Mouse (Mus musculus): Measurements from ENCODE around the gene Ankrd54. TPM values are rescaled to one million over a fixed set of nuclear protein-coding genes. Genes with fewer than 3 reads are reported as not detected.

The Ankrd54 gene
- total RNA-seq, 4 experiments from 2014 or later, result 17.3 to 23.9 (median 18.2) TPM

GRCm38 (mm10) chr15:79075658-79076365 is 13.1 kb upstream of the Ankrd54 start:
- DNase-seq (ENCODE audit: low spot score in 2 of 2), result no peak

GRCm38 (mm10) chr15:79074913-79075532 is 12.3 kb upstream of the Ankrd54 start, which contains the start of gene Eif3l:
Gene Eif3l (plus strand): TSS chr15:79075179.
- peak; percentile 81 to 82 for DNase-seq (ENCODE audit: low spot score in 2 of 2)

DNA sequence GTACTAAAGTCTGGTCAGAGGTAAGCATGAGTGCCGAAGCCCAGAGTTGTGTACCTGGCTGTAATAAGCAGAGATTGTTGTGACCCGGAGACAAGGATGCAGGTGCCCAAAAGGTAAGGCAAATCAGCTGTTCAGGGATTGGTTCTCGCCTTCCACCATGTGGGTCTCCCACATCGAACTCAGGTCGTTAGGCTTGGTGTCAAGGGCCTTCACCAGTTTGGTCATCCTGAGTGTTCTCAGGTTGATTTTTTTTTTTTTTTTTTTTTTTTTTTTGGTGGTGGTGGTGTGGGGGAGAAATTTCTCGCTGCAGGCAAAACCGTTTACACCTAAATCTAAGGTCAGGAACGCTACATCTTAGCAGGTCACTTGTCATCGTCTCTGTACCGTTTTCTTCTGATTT is 11.8 kb upstream of the Ankrd54 start:
- DNase-seq (ENCODE audit: low spot score in 2 of 2), result no peak

DNA sequence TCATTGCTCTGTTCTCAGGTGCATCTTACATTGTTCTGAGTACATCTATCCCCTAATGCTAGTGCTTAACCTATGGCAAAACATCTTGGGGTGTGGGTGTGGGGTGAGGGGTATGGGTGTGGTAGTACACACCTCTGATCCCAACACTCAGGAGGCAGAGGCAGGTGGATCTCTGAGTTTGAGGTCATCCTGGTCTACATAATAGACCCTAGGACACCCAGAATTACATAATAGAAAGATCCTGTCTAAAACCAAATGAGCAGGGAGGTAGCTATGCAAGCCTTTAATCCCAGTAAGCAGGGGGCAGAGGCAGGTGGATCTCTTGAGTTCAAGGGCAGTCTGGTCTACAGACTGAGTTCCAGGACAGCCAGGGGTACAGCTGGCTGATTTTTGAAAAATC is 11.1 kb upstream of the Ankrd54 start:
- no peak for DNase-seq (ENCODE audit: low spot score in 2 of 2)

- no peak for DNase-seq (ENCODE audit: low spot score in 2 of 2)
These were observed 8.7 kb upstream of the Ankrd54 start for GRCm38 (mm10) chr15:79071117-79072039.

GRCm38 (mm10) chr15:79068416-79068815 is 5.7 kb upstream of the Ankrd54 start:
- DNase-seq (ENCODE audit: low spot score in 2 of 2), result no peak

GRCm38 (mm10) chr15:79067631-79068030 is 4.9 kb upstream of the Ankrd54 start:
- no peak for DNase-seq (ENCODE audit: low spot score in 2 of 2)

- no peak for DNase-seq (ENCODE audit: low spot score in 2 of 2)
These were observed 3.6 kb upstream of the Ankrd54 start for GRCm38 (mm10) chr15:79066276-79066675.

GRCm38 (mm10) chr15:79065086-79065770 is 2.5 kb upstream of the Ankrd54 start:
- no peak for DNase-seq (ENCODE audit: low spot score in 2 of 2)

DNA sequence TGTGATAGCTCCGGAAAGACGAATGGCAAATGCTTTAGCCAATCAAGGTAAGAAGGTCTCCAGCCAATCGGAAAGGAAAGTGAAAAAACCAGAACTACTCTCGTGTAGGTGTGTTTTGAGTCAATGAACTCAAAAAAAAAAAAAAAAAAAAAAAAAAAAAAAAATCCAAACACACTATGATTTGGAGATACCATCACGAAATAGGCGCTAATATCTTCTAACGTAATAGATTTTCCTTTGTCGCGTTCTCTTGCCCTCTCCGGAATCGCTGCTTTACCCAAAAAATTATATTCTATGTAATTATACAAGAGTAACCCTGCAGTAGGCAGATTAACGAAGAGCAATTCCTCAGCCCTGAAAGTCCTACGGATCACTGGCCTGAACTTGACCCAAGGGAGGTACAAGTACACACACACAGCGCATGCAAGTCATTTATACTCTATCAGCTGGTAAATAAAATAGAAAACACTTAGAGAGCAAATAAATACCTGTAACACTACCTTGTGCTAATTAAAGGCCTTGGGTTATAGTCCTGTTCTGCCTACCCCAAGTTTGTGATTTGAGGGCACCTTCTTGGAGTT is 557 bp upstream of the Ankrd54 start:
- no peak for DNase-seq (ENCODE audit: low spot score in 2 of 2)

DNA sequence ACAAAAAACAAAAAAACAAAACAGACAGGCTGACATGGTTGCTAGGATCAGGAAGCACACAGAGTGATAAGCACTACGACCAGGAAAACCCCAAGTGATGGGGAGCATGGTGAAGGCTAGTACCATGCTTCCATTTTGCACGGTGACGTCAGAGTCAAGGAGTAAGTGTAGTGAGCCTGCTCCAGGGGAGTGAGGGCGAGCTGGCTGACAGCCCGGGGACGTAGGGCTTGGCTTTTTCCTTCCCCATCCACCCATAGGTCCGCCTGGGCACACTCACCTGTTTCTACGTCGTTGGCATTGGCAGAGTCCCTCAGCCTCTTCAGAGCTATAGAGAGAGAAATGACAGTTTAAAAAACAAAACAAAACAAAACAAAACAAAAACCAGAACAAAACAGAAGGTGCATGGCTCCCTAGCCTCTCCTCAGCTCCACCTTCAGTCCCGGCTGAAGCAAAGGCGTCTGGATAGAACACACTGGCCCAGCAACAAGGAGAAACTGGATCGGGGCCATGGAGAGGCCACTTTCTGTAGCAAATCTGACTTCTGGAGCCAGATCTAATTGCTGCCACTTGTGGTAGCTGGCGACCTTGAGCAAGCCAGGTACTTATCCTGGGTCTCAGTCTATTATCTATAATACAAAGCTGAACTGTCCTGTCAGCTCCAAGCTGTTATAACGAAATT is 1.7 kb downstream of the Ankrd54 start:
- DNase-seq (ENCODE audit: low spot score in 2 of 2), result no peak

GRCm38 (mm10) chr15:79057850-79058249 is 4.8 kb downstream of the Ankrd54 start:
- DNase-seq (ENCODE audit: low spot score in 2 of 2), result no peak

GRCm38 (mm10) chr15:79056601-79057000 is 6.1 kb downstream of the Ankrd54 start:
- no peak for DNase-seq (ENCODE audit: low spot score in 2 of 2)

- no peak for DNase-seq (ENCODE audit: low spot score in 2 of 2)
These were observed 10.3 kb downstream of the Ankrd54 start for GRCm38 (mm10) chr15:79052366-79052765.

DNA sequence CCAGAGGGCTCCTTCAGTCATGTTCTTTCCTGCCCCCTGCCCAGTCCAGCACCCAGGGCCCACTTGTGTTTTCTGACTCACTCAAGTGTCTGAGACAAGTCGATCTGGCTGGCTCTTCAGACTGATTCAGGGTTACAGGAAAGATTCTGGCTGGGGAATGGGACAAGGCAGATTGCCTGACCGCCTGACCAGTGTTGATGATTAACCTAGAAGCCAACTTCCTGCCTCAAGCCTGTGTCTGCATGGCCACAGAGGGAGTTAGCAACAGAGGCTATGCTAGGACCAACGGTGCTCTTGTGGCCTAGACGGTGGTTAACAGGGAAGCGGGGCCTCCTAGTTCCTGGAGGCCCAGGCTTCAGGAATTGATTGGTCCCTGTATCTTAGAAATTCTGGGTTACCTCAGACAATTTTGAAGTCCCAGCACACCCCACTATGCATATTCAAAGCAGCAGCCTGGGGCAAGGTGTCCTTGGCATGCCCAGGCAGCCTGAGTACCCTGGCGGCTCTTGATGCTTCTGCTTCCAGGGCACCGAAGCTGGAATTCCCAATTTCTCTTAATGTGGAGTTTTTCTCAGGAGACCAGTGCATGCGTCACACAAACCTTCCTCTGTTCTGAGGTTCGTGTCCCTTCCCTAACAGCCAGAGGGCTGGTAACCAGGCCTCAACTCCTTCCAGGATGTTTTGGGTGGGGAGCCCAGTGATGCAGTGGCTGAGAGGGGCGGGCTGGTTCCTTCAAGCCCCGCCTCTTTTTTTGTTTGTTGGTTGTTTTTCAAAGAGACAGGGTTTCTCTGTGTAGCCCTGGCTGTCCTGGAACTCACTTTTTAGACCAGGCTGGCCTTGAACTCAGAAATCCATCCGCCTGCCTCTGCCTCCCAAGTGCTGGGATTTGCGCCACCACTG is 11.0 kb downstream of the Ankrd54 start:
- DNase-seq (ENCODE audit: low spot score in 2 of 2), result no peak

DNA sequence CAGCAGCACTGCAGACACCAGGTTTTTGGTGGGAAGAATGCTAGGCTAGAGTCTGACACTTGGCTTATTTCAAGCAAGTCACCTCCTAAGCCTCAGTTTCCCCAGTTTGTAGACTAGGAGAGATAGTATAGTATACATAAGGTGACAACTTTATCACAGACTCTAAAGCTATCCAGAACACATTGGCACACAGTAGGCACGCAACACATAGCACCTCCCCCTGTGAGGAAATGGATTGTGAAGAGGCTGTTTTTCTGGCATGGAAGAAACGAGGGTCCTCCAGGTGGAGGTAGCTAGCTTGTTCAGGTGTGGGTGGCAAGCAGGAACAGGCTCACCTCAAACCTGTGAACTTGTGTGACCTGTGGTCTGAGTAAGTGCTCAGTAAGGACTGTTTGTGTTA is 11.7 kb downstream of the Ankrd54 start:
- no peak for DNase-seq (ENCODE audit: low spot score in 2 of 2)

GRCm38 (mm10) chr15:79050160-79050845 is 12.4 kb downstream of the Ankrd54 start:
- no peak for DNase-seq (ENCODE audit: low spot score in 2 of 2)

- no peak for DNase-seq (ENCODE audit: low spot score in 2 of 2)
These were observed 14.5 kb downstream of the Ankrd54 start for GRCm38 (mm10) chr15:79048186-79048585.

- no peak for DNase-seq (ENCODE audit: low spot score in 2 of 2)
These were observed 17.9 kb downstream of the Ankrd54 start for GRCm38 (mm10) chr15:79044837-79045236.

All from layer of hippocampus, adult 8-10 months (tissue).